Mouse (Mus musculus) CD4-positive helper T cell, adult 2 months (primary cell): ENCODE measurements around the gene Atp11b.
A peak's percentile ranks its signal among the peaks of the same experiment; 100 is the strongest.

ENCODE experiments used
- DNase-seq: peaks from one replicate; pipeline ENCODE4 v3.0.0-alpha.2; 2012; ENCODE audit warnings: low read depth, missing footprints, low spot score

Gene Atp11b

DNA sequence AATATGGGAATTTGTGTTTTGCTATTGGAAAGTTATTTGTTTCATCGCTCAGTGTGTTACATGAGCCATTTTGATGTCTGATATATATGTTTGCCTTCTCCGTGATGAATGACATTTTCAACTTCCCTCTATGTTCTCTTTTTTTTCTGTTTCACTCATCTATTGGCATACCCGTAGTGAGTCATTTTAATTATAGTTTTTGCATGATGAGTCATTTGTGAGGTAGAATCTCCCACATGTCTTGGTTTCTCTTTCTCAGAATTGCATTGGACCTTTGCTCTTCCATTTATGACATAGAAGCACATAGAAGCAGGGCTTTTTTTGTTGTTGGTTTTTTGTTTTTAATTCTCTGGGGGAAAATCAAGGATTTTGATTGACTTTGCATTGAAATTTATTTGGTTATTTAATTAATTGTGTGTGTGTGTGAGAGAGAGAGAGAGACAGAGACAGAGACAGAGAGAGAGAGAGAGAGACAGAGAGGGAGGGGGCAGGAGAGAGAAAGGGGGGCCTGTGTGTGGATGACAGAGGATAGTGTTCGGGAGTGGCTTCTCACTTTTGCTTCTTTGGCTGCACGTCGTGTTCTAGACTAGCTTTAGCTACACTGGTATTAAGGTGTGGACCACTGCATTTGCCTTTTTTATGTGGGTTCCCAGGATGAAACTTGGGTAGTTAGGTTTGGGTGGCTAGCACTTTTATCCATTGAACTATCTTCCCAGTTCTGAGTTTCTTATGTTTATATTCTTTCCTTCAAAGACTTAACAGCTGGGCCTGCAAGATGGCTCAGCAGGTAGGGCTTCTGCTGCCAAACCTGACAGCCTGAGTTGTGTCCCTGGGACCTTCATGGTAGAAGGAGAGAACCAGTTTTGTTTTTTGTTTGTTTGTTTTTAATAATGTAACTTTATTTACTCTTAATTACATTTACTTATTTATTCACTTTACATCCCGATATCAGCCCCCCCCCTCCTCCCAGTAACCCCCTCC lies 11.0 kb downstream of the Atp11b start:
- peak; percentile 60 for DNase-seq

GRCm38 (mm10) chr3:35779748-35780147 lies 25.8 kb downstream of the Atp11b start:
- DNase-seq, result no peak

- DNase-seq, result peak; percentile 43
These were observed 48.1 kb downstream of the Atp11b start for GRCm38 (mm10) chr3:35802040-35802439.

DNA sequence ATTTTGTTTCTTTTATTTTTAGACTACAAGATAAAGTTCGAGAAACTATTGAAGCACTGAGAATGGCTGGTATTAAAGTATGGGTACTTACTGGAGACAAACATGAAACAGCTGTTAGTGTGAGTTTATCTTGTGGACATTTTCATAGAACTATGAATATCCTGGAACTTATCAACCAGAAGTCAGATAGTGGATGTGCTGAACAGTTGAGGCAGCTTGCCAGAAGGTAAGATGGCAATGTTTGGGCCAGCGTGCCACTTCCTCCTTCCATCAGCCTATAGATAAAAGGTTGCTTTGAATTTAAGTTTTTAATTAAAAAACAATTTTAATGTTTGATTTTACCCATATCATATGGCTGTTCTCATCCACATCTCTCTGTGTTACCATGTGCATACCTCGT lies 66.0 kb downstream of the Atp11b start:
- no peak for DNase-seq

- no peak for DNase-seq
These were observed 68.1 kb downstream of the Atp11b start for GRCm38 (mm10) chr3:35822036-35822435.

DNA sequence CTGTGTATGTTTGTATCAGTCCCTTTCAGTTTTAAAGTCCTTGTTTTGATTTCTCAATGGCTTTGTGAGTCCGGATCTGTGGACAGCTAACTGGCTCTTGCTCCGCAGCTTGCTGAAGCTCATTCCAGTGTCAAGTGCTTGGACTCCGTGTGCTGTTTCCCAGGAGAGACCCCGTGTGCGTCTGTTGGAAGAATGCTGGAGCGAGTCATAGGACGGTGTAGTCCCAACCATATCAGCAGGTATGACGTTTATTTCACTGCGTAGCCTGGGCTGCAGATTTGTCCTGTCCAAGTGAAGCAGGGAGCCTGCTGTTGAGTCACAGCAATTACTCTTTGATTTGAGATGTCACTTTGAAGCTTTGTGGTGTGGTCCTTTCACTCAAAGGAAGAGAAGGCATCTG lies 95.4 kb downstream of the Atp11b start:
- no peak for DNase-seq

- DNase-seq, result peak; percentile 21
These were observed 129.4 kb downstream of the Atp11b start for GRCm38 (mm10) chr3:35883267-35883666.

- DNase-seq, result no peak
These were observed 135.6 kb downstream of the Atp11b start for GRCm38 (mm10) chr3:35889531-35889930.

- DNase-seq, result no peak
These were observed 137.2 kb downstream of the Atp11b start for GRCm38 (mm10) chr3:35891123-35891522.

GRCm38 (mm10) chr3:35893156-35893555 lies 139.2 kb downstream of the Atp11b start:
- DNase-seq, result no peak

DNA sequence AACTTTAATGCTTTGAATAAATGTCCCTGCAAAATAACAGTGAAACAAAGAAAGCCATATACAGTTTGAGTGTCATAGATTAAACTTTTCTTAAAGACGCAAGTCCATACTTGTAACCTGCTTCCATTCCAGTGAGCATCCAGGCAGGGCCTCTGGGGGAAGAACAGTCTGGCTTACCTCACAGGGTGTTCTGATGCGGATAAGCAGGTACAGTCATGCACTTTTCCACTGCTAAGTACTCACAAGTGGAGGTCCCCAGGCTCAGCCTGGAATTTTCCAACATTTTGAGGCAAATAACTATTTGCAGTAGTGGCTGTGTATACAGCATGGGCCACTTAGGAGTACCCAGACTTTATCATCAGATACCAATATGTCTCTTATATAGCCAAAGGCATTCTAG lies 144.0 kb downstream of the Atp11b start:
- DNase-seq, result no peak

DNA sequence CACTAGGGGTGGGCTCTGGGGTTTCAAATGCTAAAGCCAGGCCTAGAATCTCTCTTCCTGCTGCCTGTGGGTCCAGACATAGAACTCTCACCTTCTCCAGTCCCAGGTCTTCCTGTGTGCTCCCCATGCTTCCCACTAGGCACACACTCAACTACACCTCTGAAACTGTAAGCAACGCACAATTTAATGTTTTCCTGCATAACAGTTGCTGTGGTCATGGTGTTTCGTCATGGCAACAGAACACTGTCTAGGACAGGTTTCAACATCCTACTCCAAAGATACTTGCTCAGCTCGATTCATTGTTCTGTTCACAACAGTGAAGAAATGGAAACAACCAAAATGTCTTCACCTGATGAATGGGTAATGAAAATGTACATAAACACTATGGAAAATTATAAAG lies 145.2 kb downstream of the Atp11b start:
- DNase-seq, result no peak

DNA sequence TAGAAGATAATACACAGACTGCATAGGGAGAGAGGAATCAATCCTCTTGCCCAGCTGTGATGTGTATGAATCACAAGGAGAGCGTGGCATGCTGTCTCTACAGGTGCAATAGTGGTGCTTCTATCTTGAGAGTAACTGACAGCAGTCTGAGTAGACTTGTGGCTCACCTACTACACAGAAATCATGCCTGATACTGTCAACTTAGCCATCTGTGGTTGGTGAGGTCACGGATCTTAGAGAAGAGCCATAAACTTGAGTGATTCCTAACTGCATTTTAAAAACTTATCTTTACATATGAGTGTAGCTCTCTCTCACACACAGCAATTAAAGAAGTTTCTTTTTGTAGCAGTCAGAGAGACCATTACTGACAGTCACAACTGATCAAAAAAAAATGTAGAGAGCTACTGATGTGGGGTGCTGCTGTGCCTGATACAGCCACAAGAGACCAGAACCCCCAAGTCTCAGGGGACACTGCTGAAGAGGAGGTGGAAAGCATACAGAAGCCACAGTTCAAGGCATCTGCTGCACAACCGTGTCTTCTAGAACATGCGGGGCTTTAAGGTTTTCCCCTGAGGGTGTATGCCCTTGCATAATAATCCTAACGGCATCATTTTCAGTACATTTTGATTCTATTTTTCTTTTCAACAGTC lies 146.8 kb downstream of the Atp11b start:
- no peak for DNase-seq
